Mouse (Mus musculus) frontal cortex, adult 2 months (tissue): ENCODE measurements around the gene Gbgt1. TPM values are rescaled to one million over a fixed set of nuclear protein-coding genes. Genes with fewer than 3 reads are reported as not detected.

Experiments used
- DNase-seq, 2 experiments: peaks; one replicate each; pipeline ENCODE4 v3.0.0; 2022; ENCODE audit warnings: low spot score in 1 of 2; ENCODE audit errors: extremely low spot score in 1 of 2
- polyA plus RNA-seq: library from polyadenylated mRNA; depleted of rRNA; stranded (reverse); fragments of >200 nt; gene quantifications from 2 replicates; pipeline ENCODE4 v1.2.3, GENCODE M21; 2012

Gbgt1 gene
- polyA plus RNA-seq, 1 experiment, result 1.3 TPM

- DNase-seq, result no peak
These were observed 31.0 kb downstream of the Gbgt1 start for GRCm38 (mm10) chr2:28527436-28528353.

- no peak for DNase-seq
These were observed 31.7 kb downstream of the Gbgt1 start for GRCm38 (mm10) chr2:28528354-28528730.

DNA sequence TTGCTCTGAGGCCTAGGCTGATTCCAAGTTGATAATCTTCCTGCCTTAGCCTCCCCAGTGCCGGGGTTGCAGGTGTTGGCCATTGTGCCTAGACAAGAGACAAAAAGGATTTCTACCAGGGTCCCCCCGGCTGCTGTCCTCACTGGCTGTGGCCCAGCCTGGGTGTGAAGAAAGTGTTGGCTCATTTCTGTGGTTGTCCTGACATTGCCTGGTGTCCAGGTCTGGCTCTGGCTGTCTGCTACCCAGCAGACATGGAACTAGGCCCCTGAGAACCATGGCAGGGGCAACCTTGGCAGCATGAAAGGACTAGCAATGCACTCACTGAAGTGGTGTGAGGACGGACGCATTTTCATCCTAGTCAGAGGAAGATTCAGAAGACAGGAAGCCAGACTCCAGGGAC lies 33.2 kb downstream of the Gbgt1 start:
- DNase-seq, result no peak

DNA sequence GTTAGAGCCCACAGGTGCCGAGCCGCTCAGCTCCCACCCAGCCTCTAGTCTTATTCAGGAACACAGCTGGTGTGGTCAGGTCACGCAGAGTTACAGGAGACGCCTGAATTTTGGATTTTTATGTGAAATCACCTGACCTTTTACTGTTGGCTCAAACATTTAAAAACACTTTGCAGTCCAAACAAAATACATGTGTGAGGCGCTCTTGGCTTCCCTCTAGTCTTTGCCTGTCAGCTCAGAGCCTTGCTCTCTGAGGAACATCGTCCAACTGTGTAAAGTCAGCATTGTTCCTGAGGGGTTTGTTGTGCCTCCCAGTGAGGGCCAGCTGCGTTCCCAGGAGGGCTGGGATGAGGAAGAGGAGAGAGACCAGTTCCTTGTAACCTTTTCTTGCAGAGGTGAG lies 33.6 kb downstream of the Gbgt1 start:
- no peak for DNase-seq

DNA sequence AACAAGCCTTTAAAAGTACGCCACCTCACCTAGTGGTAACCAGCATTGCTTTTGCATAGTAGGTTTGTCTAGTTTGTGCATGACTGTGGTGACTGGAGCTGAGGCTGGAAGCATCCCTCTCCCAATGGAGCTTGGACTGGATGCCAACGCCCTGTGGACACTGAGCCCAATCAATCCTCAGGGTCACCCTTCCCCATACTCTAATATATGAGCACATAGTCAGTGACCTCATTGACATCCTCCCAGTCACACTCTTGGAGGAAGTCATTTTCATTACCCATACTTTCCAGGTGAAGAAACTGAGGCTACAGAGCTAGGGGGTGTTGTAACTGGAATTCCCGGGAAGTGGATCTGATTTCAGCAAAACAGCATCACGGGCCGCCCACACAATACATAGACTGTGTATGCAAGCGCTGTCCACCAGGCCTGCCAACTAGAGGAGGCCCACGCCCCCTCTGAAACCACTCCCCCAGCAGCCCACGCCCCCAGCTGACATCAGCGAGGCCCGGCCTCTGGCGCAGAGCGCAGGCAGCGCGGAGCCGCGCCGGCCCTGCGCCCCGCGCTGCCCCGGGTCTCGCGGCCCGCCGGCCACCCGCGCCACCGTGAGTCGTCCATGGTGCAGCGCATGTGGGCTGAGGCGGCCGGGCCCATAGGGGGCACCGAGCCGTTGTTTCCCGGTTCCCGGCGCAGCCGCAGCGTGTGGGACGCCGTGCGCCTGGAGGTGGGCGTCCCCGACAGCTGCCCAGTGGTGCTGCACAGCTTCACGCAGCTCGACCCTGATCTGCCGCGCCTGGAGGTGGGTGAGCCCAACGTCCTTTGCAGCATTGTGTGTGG lies 36.5 kb downstream of the Gbgt1 start:
- DNase-seq, result peak; percentile 82 to 89

DNA sequence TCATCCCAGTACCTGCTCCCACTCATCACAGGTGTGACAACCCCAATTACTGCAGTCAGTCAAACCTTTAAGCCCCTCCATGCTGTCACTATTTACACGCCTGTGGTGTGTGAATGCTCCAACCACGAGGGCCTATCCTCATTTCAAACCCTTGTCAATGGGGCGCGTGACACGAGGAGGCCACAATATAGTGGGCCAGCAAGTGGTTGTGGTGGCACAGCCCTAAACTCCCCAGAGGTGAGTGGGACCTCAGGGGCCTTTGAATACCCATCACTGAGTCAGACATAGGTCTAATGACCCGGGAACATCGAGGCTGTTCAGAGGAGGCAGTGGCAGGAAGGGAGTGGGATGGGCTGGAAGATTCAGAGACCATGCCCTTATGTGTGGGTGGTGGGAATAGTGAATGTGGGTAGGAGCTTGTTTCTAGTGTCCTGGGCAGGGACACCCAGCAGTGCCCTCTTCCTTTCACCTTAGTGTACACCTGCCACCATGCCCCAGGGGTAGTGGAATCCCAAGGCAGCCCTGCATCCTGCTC lies 37.3 kb downstream of the Gbgt1 start:
- no peak for DNase-seq

GRCm38 (mm10) chr2:28534436-28535262 lies 38.0 kb downstream of the Gbgt1 start:
- DNase-seq, result no peak

GRCm38 (mm10) chr2:28535263-28535540 lies 38.5 kb downstream of the Gbgt1 start:
- DNase-seq, result no peak

- DNase-seq, result peak in 1 of 2 experiments; percentile 68
These were observed 39.0 kb downstream of the Gbgt1 start for GRCm38 (mm10) chr2:28535650-28536049.

DNA sequence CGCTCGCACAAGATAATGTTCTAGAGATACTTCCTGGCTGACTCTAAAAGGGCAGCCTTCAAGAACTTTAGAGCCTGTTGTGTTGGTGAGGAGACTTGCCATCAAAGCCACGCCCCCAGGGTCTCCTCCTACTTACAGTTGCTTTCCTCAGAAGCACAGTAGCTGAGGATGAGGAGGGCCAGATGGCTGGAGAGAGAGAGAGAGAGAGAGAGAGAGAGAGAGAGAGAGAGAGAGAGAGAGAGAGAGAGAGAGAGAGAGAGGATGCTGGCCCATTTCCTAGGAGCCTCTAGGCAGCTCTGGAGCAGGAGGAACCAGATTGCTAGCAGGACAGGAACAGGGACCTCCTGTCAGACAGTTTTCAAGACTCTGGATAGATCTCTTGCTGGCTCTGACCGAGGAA lies 39.5 kb downstream of the Gbgt1 start:
- no peak for DNase-seq

GRCm38 (mm10) chr2:28536766-28537633 lies 40.3 kb downstream of the Gbgt1 start:
- no peak for DNase-seq

- DNase-seq, result no peak
These were observed 40.9 kb downstream of the Gbgt1 start for GRCm38 (mm10) chr2:28537634-28537920.

DNA sequence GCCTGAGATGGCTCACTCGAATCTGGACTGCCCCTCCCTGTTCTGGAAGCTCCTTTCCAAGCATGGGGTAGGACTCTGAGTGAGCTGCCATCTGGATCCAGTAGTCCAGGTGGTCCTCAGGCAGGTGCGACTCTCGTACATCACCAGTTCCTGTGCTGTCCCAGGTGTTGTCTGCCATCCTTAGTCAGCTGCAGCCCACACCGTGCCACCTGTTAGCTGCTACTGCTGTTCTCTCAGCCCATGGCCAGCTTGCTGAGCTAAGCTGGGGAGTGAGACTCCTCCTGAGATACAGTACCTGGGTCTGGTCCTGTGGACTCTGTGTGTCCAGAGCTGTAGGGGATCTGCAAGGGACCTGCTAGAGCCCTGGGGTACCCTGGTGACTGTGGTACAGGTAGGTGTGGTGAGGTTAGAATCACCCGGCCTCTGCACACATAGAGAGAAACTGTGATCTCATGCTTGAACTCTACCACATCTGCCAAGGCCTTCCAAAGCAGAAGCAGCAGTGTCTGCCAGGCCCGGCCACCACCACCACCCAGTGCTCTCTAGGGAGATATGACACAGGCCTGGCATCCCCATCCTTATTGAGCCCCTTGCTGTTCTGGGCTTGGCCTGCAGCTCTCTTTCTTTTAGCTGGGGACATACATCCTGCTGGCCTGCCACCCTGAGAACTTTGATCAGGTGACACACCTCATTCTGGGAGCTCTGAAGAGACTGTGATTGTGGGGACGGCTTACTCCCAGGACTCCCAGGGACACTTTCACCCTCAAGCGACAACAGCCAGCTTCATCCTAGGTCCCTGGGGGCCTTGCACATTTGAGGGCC lies 41.5 kb downstream of the Gbgt1 start:
- DNase-seq, result no peak

- DNase-seq, result no peak
These were observed 42.1 kb downstream of the Gbgt1 start for GRCm38 (mm10) chr2:28538817-28539128.

DNA sequence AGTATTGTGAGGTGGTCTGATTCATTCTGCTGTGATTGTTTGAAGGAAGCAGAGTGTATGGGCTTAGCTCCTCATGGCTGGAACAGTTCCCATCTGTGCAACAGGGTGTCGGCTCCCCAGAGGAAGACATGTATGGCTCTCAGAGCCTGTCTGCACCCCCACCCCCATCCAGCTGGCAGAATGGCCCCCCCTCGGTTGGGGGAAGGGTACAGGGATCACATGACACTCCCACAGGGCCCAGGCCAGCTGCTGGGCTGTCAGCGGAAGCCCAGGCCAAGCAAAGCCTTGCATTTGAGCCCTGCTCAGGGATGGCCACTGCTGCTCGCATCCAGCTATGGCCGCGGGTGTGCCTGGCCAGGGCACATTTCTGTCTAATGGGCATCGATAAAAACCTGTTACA lies 42.5 kb downstream of the Gbgt1 start:
- DNase-seq, result peak; percentile 71 to 76

DNA sequence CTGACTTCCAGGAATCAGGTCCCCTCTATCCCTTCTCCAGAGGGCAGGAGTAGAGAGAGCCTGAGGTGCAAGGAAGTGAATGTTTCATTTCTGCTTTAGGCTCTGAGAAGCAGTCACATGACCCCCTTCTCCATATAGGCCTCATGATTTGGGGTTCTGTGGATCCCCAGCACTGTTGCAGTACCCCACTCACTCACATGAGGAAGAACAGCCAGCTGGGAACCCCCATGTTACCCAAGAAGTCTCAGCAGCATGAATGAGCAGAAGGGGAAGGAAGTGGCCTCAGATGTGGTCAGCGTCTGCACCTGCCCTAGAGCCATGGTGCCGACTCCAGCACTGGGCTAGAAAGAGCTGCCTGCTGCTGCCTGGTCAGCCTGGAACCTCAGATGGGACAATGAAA lies 43.3 kb downstream of the Gbgt1 start:
- no peak for DNase-seq

DNA sequence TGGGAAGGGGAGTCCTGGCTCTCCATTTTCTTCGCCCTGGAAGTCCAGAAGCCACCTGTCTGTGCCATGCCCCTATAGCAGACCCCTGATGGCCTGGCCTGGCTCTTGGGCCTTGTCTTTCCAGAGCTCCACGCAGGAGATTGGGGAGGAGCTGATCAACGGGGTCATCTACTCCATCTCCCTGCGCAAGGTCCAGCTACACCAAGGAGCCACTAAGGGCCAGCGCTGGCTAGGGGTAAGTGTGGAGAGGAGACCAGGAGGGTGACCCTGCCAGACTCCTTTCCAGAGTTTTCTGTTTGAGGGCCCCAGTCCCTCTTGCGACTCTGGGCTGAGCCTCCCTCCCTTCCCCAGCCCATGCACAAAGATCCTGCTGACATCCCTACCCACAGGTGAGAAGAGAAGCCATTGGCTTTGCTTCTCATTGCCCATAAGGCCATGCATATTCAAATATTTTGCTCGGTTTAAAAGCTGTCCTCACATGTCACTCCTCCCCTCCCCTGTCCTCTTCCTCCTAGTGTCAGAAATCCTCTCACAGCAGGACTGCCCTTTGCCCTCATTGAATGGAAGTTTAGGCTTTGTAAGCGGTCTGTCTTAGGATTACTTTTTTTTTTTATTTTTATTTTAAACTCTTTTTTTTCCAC lies 44.0 kb downstream of the Gbgt1 start:
- DNase-seq, result no peak

GRCm38 (mm10) chr2:28543894-28544293 lies 47.2 kb downstream of the Gbgt1 start:
- peak in 1 of 2 experiments; percentile 54 for DNase-seq

DNA sequence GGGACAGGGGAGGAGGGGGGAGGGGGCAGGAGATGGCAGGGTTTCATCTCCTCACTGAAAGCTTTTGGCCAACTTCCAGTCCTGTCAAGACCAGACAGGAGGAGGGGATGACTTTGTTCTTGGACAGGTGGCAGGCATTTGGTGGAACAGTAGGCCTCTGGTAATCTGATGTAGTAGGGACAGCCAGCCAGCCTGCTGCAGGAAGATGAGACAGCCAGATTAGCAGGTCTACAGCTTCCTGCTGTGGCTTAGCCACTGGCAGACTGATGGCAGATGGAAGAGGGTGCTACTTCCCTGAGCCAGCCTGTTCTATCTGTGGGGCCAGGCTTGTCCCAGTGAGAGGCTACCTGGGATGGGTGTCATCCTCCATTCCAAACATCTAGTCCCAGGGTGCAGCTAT lies 49.3 kb downstream of the Gbgt1 start:
- no peak for DNase-seq
